Mouse (Mus musculus) gastrocnemius, adult 18-20 months (tissue): ENCODE data around the gene Bst1. TPM values are rescaled to one million over a fixed set of nuclear protein-coding genes. Genes with fewer than 3 reads are reported as not detected.

Source experiments
- DNase-seq: peaks from one replicate; pipeline ENCODE4 v3.0.0; 2021; ENCODE audit warnings: low spot score
- long read RNA-seq, 2 experiments: library from polyadenylated mRNA; stranded (forward); transcript quantifications; one replicate each; pipeline ENCODE4 v2.0.0; 2021
- total RNA-seq, 2 experiments: library from RNA; stranded (reverse); gene quantifications; 2 replicates each; pipeline ENCODE4 v1.2.3; 2021

The Bst1 gene
- total RNA-seq = not detected
- long read RNA-seq, experiment 1 = 0 reads
- long read RNA-seq, experiment 2 = 0 reads

GRCm38 (mm10) chr5:43818695-43819094 lies at the start of gene Bst1:
Bst1 (plus strand) TSS chr5:43818885.
- DNase-seq = no peak

GRCm38 (mm10) chr5:43770618-43771354 lies 47.9 kb upstream of the Bst1 start:
- DNase-seq = no peak

GRCm38 (mm10) chr5:43771555-43771954 lies 47.1 kb upstream of the Bst1 start:
- no peak for DNase-seq

- no peak for DNase-seq
These were observed 42.3 kb upstream of the Bst1 start for GRCm38 (mm10) chr5:43776407-43776806.

DNA sequence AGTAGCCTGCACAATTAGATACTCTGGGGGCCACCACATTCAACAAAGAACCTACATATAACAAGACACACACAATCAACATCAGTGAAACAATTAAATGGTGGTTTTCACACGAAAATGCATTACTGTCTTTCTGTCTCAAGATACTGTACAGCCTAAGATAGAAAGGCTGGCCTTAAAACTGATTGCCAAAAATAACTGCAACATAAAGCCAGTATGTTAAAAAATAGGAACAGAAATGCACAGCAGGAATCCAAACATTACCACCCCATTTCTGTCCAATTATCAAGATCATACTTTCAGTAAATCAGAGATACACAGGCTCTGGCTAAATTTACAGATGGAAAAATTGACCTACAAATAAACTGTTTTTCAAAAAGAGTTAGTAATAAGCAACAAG lies 41.7 kb upstream of the Bst1 start:
- no peak for DNase-seq

DNA sequence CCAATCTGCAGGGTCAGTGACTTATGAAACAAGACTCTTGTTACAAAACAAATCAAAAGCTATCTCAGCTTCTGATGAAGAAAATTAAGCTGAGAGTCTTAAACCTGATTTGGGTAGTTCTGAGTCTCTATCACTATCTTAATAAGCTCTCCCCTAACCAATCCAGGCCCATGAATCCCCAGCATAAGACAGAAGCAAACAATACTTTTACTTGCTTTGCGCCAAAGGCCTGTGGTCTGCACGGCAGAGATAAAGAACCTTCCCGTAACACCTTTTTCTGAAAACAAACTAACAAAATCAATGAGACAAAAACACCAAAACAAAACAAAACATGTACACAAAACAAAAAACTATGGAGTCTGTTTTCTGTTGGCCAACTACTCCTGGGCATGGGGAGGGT lies 40.1 kb upstream of the Bst1 start:
- DNase-seq = no peak

DNA sequence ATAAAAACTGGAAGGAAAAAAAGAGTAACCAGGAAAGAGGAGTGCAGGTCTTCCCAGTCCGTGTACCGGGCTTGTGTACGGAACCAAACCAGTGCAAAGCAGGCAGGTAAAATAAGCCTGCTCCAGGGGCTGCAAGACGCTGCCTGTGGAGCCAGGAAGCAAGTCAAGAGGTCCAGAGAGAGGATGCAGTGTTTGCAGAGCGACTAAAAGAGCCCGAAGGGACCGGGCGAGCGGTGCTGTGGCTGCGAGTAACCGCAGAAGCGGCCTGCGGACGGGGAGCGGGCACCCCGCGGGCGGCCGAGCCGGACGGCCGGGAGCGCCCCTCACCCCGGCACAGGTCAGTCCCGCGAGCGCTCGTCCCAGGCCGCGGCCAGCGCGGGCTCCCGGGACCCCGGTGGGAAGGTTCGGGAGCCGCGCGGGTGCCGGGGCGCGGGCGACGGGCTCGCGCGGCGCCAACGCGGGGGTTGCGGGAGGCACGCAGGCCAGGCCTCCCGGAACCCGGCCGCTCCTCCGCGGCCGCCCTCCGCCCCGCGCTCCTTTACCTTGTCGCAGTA lies 37.2 kb upstream of the Bst1 start:
- DNase-seq = peak; percentile 5

- peak; percentile 67 for DNase-seq
These were observed 36.4 kb upstream of the Bst1 start for GRCm38 (mm10) chr5:43781977-43782930.

DNA sequence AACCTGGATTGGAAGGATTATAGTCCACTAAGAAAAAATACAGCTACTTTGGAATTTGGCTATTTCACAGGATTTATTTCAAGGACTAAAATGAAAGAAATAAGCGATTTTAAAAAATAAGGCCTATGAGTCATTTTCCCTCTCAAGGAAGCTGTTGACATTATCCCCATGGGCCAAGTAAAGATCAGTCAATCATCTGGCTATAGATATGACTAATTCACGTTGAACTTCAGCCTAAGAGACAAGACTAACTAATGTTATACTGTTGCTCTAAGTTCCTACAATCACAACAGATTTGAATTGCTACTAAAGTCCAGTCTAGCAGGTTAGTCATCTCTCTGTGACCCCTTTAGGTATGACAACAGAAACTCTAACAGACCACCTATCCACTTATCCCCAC lies 34.7 kb upstream of the Bst1 start:
- no peak for DNase-seq

DNA sequence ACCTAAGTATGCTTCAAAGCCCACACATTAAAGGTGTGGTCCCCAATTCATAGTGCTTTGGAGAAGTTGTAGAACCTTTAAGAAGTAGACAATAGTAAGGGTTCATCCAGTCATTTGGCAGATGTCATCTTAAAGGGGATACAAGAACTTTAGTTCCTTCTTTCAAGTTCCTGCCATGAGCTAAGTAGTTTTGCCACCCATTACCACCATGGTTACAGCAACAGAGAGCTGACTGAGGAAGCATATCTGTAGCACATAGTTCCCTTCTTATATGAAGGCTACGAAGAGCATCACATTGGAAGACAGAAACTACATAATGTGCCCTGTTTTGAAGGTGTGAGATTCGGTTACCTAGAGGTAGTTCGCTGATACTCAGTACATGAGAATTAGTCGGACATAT lies 32.1 kb upstream of the Bst1 start:
- DNase-seq = no peak

DNA sequence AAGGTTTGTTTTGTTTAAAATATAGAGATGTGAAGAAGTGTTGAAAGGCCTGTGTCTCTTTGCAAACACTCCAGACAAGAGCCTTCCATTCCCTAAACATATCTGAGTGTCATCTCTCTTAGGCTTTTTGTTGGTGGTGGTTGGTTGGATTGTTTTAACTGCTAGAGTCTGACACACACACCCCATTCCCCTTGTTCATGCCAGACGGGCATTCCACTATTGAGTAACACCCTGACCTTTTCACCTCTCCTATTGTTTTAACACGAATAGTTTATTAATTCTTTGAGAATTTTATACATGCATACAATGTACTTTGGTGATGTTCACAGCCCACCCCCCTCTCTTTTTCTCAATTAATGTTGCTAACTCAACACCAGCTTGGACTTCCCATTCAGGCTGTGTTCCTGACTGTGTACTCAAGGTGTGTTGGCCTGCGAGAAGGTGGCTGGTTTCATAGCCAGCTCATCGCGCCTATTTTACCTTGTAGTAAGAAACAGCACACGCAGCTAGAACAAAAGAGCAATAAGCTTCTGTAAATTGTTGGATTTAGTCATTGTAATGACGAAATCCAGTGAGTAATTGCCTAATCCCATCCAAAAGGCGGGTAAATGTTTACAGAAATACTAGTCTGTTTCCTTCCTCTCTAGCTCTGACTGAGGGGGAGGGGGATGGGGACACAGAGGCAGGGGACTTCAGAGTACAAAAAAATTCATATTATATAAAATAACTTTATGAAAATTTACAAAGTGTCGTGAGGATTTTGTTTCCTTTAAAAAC lies 30.5 kb upstream of the Bst1 start:
- no peak for DNase-seq

DNA sequence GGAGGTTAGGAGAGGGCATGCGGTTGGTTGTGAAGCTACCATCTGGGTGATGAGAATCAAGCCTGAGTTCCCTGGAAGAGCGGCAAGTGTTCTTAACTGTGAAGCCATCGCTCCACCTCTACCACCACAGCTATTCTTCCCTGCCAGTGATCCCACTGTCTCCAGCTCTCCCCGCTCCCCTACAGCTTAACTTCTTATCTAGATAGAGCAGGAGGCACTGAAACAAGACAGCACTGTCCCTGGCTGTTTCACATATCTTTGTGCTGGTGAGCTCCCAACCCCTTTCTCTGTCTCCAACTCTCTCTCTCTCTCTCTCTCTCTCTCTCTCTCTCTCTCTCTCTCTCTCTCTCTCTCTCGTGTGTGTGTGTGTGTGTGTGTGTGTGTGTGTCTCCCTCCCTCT lies 26.3 kb upstream of the Bst1 start:
- DNase-seq = no peak

DNA sequence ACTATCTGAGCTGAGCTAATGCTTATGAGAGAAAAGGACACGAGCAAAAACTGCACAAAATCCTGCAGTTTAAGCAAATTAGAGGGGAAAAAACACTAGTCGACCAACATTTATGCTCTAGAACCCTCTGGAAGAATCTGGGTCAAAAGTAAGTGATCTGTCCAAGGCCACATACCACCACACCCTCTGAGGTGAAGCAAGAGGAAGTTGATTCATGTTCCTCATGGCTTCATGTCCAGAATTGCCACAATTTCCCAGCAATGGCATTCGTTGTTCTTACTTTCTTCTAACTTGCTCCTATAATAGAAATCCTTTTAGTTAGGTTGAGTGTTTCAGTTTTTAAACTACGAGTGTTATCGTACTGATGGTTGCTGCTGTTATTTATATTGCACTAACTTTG lies 19.2 kb upstream of the Bst1 start:
- DNase-seq = no peak

- no peak for DNase-seq
These were observed 18.0 kb upstream of the Bst1 start for GRCm38 (mm10) chr5:43800700-43801099.

GRCm38 (mm10) chr5:43801253-43801652 lies 17.4 kb upstream of the Bst1 start:
- DNase-seq = no peak

GRCm38 (mm10) chr5:43801798-43802197 lies 16.9 kb upstream of the Bst1 start:
- no peak for DNase-seq

DNA sequence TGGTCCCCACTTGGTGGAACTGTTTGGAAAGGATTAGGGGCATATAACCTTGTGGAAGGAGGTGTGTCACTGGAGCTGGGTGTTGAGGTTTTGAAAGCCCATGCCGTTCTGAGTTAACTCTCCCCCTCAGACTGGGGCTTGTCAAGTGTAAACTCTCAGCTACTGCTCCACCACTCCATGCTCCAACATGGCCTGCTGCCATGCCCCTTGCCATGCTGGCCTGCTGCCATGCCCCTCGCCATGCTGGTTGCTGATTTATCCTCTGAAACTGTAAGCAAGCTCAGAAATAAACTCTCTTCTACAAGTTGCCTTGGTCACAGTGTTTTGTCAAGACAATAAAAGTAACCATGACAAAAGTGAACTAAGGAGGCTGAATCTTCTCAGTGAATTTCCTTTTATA lies 13.3 kb upstream of the Bst1 start:
- DNase-seq = no peak

DNA sequence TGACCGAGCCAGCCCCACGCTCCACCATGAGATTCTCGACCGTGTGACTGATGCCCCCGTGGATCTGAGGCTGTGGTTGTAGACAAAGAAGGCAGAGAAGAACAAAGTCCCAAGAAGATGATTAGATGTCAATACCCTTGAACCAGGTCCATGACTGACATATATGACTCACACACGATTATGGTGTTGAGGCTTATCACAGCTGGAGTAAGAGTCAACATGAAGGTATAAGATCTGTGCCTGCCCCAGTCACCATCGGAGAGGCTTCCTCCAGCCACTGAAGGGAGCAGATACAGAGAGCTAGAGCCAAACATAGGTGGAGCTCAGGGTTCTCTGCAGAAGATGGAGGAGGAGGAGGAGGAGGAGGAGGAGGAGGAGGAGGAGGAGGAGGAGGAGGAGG lies 12.3 kb upstream of the Bst1 start:
- no peak for DNase-seq

DNA sequence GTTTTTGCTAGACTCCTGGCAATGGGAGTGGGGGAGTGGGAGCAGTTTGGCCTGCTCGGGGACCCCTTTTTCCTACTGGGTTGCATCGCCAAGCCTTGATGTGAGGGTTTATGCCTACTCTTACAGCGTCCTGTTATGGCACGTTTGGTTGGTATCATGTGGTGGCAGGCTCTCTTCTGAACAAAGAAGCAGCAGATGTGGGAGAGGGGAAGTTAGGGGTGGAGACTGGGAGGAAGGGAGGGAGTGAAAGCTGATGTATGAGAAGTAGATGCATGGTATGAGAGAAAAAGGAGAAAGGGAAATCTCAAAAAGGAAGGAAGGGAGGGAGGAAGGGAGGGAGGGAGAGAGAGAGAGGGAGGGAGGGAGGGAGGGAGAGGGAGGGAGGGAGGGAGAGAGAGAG lies 11.8 kb upstream of the Bst1 start:
- DNase-seq = no peak

GRCm38 (mm10) chr5:43807744-43808696 lies 10.7 kb upstream of the Bst1 start:
- DNase-seq = peak; percentile 61
